Mouse (Mus musculus): ENCODE data around the gene C2cd2l.
"Not testable (repeated sequence)": the region's sequence is repeated elsewhere in the genome, so short reads cannot be mapped to it uniquely, and the experiment has no call there.

DNA sequence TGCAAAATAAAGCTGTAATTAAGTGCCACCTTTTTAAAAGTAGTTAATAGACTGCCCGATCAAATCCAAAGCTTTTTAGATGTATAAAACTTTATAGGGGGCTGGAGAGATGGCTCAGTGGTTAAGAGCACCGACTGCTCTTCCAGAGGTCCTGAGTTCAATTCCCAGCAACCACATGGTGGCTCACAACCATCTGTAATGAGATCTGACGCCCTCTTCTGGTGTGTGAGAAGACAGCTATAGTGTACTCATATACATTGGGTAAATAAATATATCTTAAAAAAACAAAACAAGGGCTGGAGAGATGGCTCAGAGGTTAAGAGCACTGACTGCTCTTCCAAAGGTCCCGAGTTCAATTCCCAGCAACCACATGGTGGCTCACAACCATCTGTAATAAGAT lies 41.8 kb upstream of the C2cd2l start:
- not testable (repeated sequence) for TF ChIP-seq POLR2A (IDR thresholded peaks at IDR 0.05; ENCODE audit: low read depth, low read length); CTCF (conservative IDR thresholded peaks at IDR 0.05; ENCODE audit: insufficient read depth, insufficient read length, low read depth, low read length)

Measured in kidney, adult 2 months (tissue).